Mouse (Mus musculus): ENCODE results near the gene Tns2.

Gene Tns2

DNA sequence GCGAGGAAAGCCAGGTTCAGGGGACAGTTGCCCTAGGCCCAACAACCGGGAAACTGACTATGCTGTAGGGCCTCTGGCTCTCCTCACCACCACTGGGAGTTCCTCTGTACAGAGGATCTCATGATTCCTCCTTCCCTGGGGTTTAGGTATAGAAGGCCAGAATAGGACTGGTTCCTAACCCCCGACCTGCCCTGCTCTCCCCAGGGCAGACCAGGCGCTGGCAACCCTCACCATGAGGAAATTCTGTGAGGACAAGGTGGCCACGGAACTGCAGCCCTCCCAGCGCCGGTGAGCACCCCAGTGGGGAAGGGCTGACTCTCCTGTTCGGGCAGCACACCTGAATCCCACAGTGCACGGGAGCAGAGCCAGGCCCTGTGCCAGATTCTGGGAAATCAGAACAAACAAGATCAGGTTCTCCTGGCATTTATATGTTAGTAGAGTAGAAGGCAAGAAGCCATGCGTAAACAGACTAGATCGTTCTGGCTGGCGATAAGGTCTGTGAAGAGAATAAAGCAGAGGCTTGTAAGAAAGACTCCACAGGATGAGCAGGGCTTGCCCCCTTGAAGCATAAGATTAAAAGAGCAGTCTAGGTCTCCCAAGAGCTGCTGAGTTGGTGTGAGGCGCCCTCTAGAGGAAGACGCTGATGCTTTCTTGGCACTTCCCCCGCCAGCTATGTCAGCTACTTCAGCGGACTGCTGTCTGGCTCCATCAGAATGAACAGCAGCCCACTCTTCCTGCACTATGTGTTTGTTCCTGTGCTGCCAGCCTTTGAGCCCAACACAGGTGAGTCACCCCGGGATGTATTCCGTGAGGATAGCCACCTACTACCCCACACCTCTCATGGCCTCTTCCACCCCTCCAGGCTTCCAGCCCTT, 8.7 kb downstream of the Tns2 start:
- peak; percentile 74 for DNase-seq (ENCODE audit: low read depth, low spot score)

DNA sequence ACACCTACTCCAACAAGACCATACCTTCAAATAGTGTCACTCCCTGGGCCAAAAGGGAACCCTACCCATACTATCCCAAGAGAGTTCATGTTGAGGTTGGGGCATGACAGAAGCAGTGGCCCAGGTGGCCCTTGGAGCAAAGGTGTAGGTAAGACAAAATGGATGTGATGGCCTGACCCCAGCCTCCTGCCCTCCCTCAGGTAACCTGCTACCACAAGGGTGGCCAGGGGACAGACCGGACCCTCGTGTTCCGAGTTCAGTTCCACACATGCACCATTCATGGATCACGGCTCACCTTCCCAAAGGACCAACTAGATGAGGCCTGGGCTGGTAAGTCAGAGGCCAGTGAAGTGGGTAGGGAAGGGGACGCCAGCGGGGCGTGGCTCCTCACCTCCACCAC, 10.1 kb downstream of the Tns2 start:
- DNase-seq (ENCODE audit: low read depth, low spot score) = no peak

DNA sequence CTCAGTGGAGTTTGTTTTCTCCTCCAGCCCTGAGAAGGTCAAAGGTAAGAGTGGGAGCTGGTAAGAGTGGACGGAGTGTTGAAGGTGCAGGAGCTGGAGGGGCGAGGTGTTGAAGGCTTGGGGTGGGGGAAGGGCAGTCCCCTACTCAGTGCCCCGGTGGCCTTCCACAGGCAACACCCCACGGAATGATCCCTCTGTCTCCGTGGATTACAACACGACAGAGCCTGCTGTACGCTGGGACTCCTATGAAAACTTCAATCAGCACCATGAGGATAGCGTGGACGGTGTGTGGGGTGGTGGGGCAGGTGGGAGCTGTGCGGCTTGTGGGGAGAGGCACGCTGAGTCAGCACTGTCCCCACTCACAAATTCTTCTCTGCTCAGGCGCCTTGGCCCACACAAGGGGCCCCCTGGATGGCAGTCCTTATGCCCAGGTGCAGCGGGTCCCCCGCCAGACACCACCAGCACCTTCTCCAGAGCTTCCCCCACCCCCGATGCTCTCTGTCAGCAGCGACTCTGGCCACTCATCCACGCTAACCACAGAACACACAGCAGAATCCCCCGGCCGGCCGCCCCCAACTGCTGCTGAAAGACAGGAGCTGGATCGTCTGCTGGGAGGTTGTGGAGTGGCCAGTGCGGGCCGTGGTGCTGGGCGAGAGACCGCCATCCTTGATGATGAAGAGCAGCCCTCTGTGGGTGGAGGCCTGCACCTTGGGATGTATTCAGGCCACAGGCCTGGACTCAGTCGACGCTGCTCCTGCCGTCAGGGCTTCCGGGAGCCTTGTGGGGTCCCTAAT, 10.7 kb downstream of the Tns2 start:
- no peak for DNase-seq (ENCODE audit: low read depth, low spot score)

DNA sequence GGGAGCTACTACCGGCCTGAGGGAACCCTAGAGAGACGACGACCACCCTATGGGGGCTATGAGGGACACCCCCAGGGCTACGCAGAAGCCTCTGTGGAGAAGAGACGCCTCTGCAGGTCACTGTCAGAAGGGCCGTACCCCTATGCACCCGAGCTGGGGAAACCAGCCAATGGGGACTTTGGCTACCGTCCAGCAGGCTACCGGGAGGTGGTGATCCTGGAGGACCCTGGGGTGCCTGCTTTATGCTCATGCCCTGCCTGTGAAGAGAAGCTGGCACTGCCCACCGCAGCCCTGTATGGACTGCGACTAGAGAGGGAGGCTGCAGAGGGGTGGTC, 11.2 kb downstream of the Tns2 start:
- DNase-seq (ENCODE audit: low read depth, low spot score) = no peak

DNA sequence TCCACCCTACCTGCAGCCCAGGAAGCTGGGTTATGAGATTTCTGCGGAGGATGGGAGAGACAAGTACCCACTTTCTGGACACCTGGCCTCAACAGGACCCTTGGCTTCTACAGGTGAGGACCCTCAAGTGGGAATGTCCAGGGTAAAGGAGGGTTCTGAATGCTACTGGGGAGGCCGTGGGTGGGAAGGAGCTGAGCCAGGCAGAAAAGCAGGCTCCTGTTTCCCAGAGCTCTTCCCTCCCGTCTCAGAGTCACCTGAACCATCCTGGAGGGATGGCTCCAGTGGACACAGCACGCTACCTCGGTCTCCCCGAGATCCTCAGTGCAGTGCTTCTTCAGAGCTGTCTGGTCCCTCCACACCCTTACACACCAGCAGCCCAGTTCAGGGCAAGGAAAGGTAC, 12.0 kb downstream of the Tns2 start:
- DNase-seq (ENCODE audit: low read depth, low spot score) = no peak

DNA sequence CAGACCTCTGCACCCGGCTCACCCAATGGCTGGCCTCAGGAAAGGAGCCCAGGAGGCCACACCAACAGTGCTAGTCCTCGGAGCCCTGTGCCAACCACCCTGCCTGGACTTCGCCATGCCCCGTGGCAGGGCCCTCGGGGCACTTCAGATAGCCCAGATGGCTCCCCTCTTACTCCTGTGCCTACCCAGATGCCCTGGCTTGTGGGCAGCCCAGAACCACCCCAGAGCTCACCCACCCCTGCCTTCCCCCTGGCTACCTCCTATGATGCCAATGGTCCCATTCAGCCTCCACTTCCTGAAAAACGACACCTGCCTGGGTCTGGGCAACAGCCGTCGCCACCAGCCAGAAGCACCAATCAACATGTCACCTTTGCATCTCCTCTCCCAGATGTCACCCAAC, 12.6 kb downstream of the Tns2 start:
- DNase-seq (ENCODE audit: low read depth, low spot score) = no peak

DNA sequence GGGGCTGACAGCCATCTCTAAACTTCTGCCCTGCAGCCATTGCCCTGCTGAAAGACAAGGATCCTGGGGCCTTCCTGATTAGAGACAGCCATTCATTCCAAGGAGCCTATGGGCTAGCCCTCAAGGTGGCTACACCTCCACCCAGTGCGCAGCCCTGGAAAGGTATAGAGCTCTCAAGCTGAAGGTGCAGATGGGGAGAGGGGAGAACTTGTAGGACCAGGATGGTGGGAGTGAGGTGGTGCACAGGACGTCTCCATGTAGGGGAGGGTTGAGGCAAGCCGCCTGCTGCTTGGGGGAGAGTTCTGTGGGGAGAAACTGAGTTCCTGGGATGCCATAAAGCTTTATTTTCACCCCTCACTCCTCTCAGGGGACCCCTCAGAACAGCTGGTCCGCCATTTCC, 13.5 kb downstream of the Tns2 start:
- DNase-seq (ENCODE audit: low read depth, low spot score) = no peak

DNA sequence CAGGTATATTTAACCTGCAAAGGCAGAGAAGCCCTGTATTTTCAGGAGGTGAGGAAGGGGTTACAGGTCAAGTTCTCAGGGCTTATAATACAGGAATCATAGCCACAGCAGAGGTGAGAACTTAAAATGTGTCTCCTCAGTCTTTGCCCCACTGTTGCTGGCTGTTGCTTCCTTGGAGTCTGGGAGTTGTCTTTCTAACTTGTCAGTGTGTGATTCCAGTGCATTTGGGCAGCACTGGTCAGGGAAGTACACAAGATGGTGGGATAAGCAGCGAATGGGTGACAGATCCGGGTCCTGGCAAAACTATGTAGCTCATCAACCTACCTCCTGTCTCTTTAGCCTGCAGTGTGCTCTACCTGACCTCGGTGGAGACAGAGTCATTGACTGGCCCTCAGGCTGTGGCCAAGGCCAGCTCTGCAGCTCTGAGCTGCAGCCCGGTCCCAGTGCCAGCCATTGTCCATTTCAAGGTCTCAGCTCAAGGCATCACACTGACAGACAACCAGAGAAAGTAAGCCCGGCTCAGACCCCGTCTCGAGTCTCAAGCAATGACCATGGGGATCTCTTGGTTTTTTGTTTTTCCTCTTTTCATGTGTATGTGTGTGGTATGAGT, 14.5 kb downstream of the Tns2 start:
- DNase-seq (ENCODE audit: low read depth, low spot score) = no peak

DNA sequence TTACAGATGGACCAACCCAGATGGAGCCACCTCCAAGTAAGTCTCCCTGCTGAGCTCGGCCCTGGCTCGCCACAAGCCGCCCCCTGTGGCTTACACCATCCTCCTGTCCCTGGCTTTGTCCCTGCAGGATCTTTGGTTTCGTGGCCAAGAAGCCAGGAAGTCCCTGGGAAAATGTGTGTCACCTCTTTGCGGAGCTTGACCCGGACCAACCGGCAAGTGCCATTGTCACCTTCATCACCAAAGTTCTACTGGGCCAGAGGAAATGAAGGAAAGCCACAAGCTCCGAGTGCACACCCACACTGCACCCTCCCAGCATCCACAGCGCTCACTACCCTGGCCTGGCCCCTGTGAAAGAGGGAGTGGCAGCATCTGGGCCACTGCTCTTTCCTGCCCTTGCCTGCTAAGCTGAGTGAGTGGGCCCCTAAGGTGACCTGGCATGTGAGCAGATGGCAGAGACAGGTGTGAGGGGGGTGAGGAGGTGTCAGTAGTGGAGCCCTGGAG, 15.6 kb downstream of the Tns2 start:
- no peak for DNase-seq (ENCODE audit: low read depth, low spot score)

DNA sequence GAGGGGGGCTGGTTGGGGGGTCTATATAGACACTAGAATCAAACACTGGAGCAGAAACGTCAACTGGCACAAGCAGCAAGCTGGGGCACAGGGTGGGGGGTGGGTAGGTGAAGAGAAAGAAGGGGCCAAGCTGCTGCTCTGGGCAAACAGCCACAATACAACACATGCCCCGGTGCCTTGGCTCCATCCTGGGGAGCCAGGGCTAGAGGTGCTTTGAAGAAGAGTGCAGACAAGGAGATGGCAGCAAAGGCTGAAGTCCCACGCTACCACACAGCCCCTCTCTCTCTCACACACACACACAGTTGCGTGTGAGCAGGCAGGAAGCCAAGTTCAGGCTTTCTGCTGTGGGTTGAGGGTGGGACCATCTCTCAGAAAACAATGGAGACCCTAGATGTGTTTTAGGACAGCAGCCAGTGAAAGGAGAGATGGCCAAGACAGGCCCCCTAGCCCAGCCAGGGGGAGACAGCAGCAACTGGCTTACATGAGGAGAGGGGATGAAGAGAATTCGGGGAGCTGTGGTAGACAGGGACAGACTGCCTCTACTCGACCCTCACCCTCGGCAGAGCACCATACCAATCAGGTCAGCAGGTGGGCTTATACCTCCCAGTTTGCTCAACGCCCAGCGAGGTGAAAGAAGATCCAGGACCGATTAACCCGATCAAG, 16.7 kb downstream of the Tns2 start:
- no peak for DNase-seq (ENCODE audit: low read depth, low spot score)

DNA sequence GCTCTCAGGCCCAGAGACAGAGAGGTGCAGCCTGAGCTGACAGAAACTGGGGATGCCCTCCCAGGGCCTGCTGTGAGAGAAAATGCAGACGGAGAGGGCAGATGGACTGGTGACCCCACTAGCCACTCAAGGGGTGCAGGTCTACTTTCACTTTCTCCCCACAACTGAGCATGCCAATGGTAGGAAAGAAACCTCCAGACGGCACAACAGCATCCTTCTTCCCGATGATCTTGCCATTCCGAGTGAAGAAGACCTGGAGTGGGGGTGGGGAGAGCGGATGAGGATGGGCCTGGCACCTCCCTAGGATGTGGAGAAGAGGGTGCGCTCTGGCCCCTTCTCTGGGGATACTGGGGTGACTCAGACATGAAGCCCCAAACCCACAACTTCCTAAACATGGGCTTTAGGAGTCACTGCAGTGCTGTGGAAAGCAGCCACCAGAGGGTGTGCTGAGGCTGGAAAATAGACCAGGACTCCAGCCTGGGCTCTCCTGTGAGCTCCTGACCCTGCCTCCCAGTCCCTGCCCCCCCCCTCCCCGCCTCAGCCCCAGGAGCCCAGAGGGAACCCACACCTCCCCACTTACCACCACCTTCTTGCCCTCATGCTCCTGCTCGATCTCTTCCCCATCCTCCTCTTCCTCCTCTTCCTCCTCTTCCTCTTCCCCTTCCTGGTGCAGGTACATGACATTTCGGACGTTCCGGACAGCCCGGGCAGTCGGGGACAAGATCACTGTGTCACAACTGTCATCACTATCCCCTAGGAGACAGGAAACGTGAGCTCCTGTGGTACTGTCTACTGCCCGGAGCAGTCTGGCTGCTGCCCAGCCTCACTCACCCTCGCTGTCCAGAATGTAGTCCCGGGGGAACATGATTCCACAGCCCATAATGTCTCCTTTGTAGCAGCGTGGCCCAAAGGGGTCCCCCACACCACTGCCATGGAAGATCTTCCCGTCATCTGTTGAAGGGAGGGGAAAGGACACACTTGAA, 17.5 kb downstream of the Tns2 start:
- no peak for DNase-seq (ENCODE audit: low read depth, low spot score)

DNA sequence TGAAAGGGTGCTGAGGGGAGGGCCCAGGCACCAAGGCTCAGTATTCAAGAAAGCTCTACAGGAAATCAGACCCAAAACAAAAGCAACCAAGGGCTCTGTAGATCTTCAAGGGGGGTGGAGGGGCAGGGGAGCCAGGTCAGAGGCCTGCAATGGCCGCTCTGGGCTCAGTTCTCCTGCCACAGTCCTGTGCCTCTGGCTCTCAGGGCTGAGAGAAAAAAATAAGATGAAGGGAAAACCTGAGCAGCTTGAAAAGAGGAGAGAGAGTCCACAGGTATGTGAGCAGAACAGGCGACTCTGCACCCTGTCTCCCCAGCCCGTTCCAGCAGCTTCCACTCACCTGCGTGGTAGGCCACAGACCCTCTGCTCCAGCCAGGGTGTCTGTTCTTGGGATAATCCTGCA, 18.4 kb downstream of the Tns2 start:
- DNase-seq (ENCODE audit: low read depth, low spot score) = no peak

DNA sequence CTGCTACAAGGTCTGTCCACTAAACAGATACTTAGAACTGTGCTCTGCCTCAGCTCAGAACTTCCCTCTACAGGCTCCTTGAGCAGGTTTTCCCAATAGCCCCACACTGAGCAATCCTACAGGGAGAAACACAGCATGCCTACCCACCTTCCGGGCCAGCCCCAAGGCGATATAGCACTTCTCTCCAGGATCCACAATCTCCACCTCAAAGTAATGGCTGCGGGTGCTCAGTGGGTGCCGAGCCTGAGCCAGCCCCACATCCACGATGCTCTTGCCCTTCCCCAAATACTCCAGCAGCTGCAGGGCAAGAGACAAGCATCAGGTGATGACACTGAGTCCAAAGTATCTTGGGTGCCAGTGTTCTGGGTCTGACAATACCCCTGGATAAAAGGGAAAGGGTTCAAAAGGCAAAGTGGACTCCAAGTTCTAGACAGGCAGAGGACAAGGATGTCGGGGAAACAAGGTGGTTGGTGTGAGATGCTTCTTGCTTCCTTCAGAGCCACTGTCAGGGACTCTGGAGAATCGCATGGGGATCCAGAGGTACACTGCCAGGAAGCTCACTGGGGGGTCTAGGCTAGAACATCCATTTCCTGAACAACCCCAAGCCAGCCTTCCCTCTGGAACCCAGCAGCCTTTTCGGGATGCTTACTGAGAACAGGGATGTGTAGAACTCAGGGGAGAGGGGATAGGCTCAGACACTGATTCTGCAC, 19.1 kb downstream of the Tns2 start:
- no peak for DNase-seq (ENCODE audit: low read depth, low spot score)

DNA sequence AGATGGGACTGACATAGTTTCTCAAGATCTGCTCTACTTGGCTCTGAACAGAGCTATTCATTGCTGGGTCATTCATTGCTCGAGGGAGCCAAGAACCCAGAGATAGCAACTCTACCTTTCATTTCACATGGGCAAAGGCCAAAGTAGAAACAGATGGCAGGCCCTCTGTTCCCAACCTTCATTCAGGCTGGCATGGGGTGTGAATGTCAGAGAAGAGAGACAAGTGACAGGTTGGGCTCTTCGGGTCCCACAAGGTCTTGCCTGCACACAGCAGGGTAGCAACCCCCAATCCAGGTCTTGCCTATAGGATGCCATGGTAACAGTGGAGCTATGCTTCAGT, 19.6 kb downstream of the Tns2 start:
- DNase-seq (ENCODE audit: low read depth, low spot score) = no peak

DNA sequence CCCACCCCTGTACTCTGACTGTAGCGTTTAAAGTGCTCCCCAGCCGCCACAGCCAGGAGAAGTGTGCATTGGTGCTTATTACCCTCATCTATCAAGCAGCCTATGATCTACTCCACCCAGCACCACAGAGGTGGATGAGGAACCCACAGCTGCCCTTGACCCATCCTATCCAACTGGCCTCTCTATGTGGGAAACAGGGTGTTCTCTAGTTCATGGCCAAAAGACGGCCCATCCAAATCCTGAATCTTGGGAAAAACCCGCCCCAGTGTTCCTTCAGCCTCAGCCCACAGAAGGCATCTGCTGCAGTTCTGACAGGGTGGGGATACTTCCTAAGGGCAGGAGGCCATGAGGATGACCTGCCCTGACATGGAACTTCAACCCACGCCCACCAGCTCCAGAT, 20.3 kb downstream of the Tns2 start:
- DNase-seq (ENCODE audit: low read depth, low spot score) = no peak

DNA sequence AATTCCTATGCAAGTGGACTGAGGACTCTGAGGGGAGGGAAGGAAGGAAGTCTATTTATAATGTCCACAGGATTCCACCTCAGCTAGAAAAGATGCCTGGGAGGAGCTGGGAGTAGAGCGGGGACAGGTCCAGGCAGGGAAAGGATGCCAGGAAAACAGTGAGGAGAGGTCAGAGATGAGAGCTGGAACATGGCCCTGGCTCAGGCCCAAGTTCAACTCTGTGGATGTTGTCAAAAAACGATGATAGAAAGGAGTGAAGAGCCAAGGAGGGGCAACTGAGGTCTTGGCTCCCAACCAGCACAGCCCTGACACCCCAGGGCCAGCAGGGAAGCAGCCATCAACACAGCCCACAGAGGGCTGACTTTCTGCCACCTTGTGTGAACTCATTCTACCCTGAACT, 26.1 kb downstream of the Tns2 start:
- DNase-seq (ENCODE audit: low read depth, low spot score) = no peak

DNA sequence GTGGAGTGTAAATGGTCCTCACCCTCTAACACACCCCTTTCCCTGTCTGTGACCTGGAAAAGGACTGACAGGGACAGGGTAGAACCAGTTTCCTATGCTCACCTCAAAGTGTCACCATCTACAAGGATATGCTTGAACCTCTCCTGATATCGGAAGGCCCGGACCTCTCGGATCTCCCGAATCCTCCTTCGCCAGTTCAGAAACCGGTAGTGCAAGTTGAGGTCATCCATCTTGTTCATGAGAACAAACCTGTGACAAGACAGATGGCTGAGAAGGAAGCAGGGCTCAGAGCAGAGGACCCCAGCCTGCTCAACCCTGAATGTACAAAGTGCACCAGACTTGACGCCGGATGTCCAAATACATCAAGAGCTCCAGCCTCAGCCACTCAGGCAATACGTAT, 33.1 kb downstream of the Tns2 start:
- no peak for DNase-seq (ENCODE audit: low read depth, low spot score)

DNA sequence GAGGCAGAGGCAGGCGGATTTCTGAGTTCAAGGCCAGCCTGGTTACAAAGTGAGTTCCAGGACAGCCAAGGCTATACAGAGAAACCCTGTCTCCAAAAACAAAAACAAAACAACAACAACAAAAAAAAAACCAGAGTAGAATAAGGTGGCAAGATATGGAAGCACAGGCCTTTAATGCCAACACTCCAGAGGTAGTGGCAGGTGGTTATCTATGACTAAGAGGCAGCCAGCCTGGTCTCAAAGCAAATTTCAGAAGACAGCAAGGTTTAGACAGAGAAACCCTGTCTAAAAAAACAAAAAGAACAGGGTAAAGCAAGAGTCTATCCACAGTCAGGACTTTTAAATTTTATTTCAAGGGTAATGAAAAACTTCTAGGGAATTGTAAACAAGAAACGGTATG, 34.5 kb downstream of the Tns2 start:
- no peak for DNase-seq (ENCODE audit: low read depth, low spot score)

DNA sequence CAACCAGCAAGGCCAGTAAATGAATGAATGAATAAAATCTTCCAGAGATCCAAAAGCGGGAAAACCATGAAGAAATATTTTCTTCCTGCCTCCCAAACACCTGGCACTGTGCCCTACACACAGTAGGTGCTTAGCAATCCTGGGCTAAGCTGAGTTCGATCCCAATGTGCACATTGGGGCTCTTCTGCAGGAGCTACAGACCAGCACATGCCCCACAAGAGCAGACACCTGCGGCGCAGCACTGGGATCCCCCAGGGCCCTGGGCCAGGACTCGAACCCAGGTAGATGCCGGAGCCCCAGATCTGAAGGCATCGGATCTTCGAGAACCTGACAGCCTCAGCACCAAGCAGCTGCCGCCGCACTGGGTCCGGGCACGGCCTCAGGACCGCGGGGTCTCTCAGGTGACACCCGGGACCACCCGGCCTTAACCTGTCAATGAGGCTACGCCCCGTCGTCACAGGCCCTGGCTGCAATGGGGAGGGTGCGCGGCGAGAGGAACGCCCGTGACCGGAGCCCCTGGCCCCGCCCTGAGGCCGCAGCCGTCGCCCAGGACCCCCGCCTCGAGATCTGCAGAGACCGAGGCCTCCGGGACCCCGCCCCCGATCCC, 35.4 kb downstream of the Tns2 start:
- DNase-seq (ENCODE audit: low read depth, low spot score) = no peak
